8 mouse cellular contexts compared by ENCODE assay signal in genomic region chr2:32495185-32495726, GRCm38 (mm10). TPM values are rescaled to one million over a fixed set of nuclear protein-coding genes. Genes with fewer than 3 reads are reported as not detected.
DNase-seq lines count a peak whose midpoint lies in the region; ATAC-seq and TF ChIP-seq lines count a peak whose summit lies in the region.

No protein-coding gene starts in this region.

- TF ChIP-seq EP300 in liver, postnatal 0 days (IDR thresholded peaks at IDR 0.05; ENCODE audit: low read depth) = no peak

- WGBS in liver, postnatal 0 days (ENCODE audit: insufficient replicate concordance) = 24% methylated on average over 20 of the region's 20 CpGs
- WGBS in stomach, embryonic 15.5 days = 67% methylated on average over 20 of the region's 20 CpGs

- peak overlapping the region; percentile 62 for H3K4me2 ChIP-seq in liver, postnatal 0 days (ENCODE audit: low read depth, low read length)
- H3K4me2 ChIP-seq in stomach, embryonic 15.5 days = peak overlapping the region; percentile 25; the same call in 1 of the 2 replicates

- H3K4me3 ChIP-seq in liver, postnatal 0 days (ENCODE audit: low read depth, low read length) = peak overlapping the region; percentile 4; the same call in 1 of the 2 replicates
- H3K4me3 ChIP-seq in stomach, embryonic 15.5 days (replicated peaks) = no peak overlapping the region

- no peaks in the 10 kb centered on the region for H3K27me3 ChIP-seq in liver, postnatal 0 days (ENCODE audit: insufficient read depth, low read length)
- H3K27me3 ChIP-seq in stomach, embryonic 15.5 days (replicated peaks) = no peaks in the 10 kb centered on the region

- no peak overlapping the region for H3K9ac ChIP-seq in liver, postnatal 0 days (replicated peaks)
- no peak overlapping the region for H3K9ac ChIP-seq in stomach, embryonic 15.5 days

- H3K36me3 ChIP-seq in liver, postnatal 0 days (replicated peaks; ENCODE audit: insufficient read depth, low read length) = no peaks in the 10 kb centered on the region
- H3K36me3 ChIP-seq in stomach, embryonic 15.5 days = no peaks in the 10 kb centered on the region

- peaks cover 21% of the 10 kb centered on the region for H3K4me1 ChIP-seq in liver, postnatal 0 days (ENCODE audit: insufficient read depth)
- H3K4me1 ChIP-seq in stomach, embryonic 15.5 days = no peaks in the 10 kb centered on the region

- DNase-seq in heart, adult 11 months = peak; percentile 98
- DNase-seq in heart, postnatal 4 days = no peak
- DNase-seq in heart, postnatal 10 days = peak; percentile 42 to 48
- DNase-seq in liver, postnatal 0 days = peak; percentile 62
- DNase-seq in left cerebral cortex, postnatal 36 days (ENCODE audit: low spot score in 2 of 2) = no peak
- DNase-seq in gastrocnemius, adult 18-20 months (ENCODE audit: low spot score) = no peak
- no peak for DNase-seq in right cerebral cortex, postnatal 4 days

- intact Hi-C loops in heart, postnatal 10 days (cut with DNase I) = no loop called here
- intact Hi-C loops in left cerebral cortex, postnatal 36 days (cut with DNase I) = no loop called here

- ATAC-seq in liver, postnatal 0 days = peak; percentile 59
- no peak; the same call in 1 of the 2 replicates for ATAC-seq in stomach, embryonic 15.5 days (ENCODE audit: insufficient read depth, low FRiP score, low read depth)

- TF ChIP-seq CTCF in liver, postnatal 0 days (IDR thresholded peaks at IDR 0.05; ENCODE audit: low read depth) = no peak

- no peaks in the 10 kb centered on the region for H3K9me3 ChIP-seq in liver, postnatal 0 days (ENCODE audit: low read length)
- no peaks in the 10 kb centered on the region for H3K9me3 ChIP-seq in stomach, embryonic 15.5 days

- peak overlapping the region; percentile 69 for H3K27ac ChIP-seq in liver, postnatal 0 days (ENCODE audit: low read depth)
- no peak overlapping the region for H3K27ac ChIP-seq in stomach, embryonic 15.5 days

RNA-seq across cellular contexts. Expression of gene Fam102a, which starts 39.9 kb away (rescaled TPM):
- 10 to 100 TPM in 1 of 2 experiments, 1 to 10 TPM in 1; 9.9 to 11.0 TPM for total RNA-seq in heart, postnatal 4 days (2021)
- 10 to 100 TPM in 1 of 2 experiments, 1 to 10 TPM in 1; 9.7 to 13.0 TPM for total RNA-seq in heart, postnatal 10 days (2021)
- 4.8 and 6.1 TPM in 2 replicates for polyA plus RNA-seq in liver, postnatal 0 days (2015; fragmentation: Nextera tagmentation; extraction: Ambion mirVana)
- 11.2 and 13.0 TPM in 2 replicates for polyA plus RNA-seq in stomach, embryonic 15.5 days (2015; fragmentation: Nextera tagmentation; extraction: Ambion mirVana)
- total RNA-seq in left cerebral cortex, postnatal 36 days (2021) = 10 to 100 TPM; 53.6 to 68.9 TPM
- total RNA-seq in gastrocnemius, adult 18-20 months (2021) = 1 to 10 TPM; 2.0 to 2.6 TPM

RNA-seq across cellular contexts. Expression of gene Slc25a25, which starts 44.0 kb away (rescaled TPM):
- 10 to 100 TPM; 16.4 to 22.2 TPM for total RNA-seq in heart, postnatal 4 days (2021)
- 10 to 100 TPM; 10.1 to 13.5 TPM for total RNA-seq in heart, postnatal 10 days (2021)
- 32.4 and 36.9 TPM in 2 replicates for polyA plus RNA-seq in liver, postnatal 0 days (2015; fragmentation: Nextera tagmentation; extraction: Ambion mirVana)
- polyA plus RNA-seq in stomach, embryonic 15.5 days (2015; fragmentation: Nextera tagmentation; extraction: Ambion mirVana) = 17.6 and 17.9 TPM in 2 replicates
- total RNA-seq in left cerebral cortex, postnatal 36 days (2021) = 10 to 100 TPM; 58.5 to 60.5 TPM
- 100 to 1,000 TPM in 1 of 2 experiments, 10 to 100 TPM in 1; 47.6 to 217 TPM for total RNA-seq in gastrocnemius, adult 18-20 months (2021)

RNA-seq across cellular contexts. Expression of gene Naif1, which starts 45.0 kb away (rescaled TPM):
- 1 to 10 TPM; 3.5 to 3.6 TPM for total RNA-seq in heart, postnatal 4 days (2021)
- 1 to 10 TPM; 3.2 to 4.4 TPM for total RNA-seq in heart, postnatal 10 days (2021)
- polyA plus RNA-seq in liver, postnatal 0 days (2015; fragmentation: Nextera tagmentation; extraction: Ambion mirVana) = 1.6 and 1.8 TPM in 2 replicates
- polyA plus RNA-seq in stomach, embryonic 15.5 days (2015; fragmentation: Nextera tagmentation; extraction: Ambion mirVana) = 5.1 and 5.4 TPM in 2 replicates
- 1 to 10 TPM; 3.9 TPM for total RNA-seq in left cerebral cortex, postnatal 36 days (2021)
- total RNA-seq in gastrocnemius, adult 18-20 months (2021) = 1 to 10 TPM; 2.6 to 3.0 TPM

Comparison
In these comparisons a context has a peak if more than half of its experiments do, and no peak if none do; other contexts are left out.
1. DNase-seq: peak in heart, adult 11 months (single experiment), heart, postnatal 10 days (2 of 2) and liver, postnatal 0 days (single experiment); none in heart, postnatal 4 days (single experiment), left cerebral cortex, postnatal 36 days (0 of 2), gastrocnemius, adult 18-20 months (single experiment) and right cerebral cortex, postnatal 4 days (single experiment).